Comparison of ENCODE assay signal across 9 mouse cellular contexts in genomic region chr17:29460119-29460505, GRCm38 (mm10). TPM values are rescaled to one million over a fixed set of nuclear protein-coding genes. Genes with fewer than 3 reads are reported as not detected.
A peak's percentile ranks its signal among the peaks of the same experiment; 100 is the strongest.
DNase-seq lines count a peak whose midpoint lies in the region; ATAC-seq lines count a peak whose summit lies in the region.
"Had no signal": no experiment of that assay in that cellular context is flagged by ENCODE, and none has a peak within 500 bp of the region (broad histone marks: within the 10 kb centered on the region; RNA-seq: fewer than 3 reads in every experiment).

No protein-coding gene starts in this region.

- peak overlapping the region; percentile 48; the same call in 1 of the 2 replicates for H3K4me2 ChIP-seq in hindbrain, embryonic 11.5 days (replicated peaks; ENCODE audit: low read depth, low read length)
- H3K4me2 ChIP-seq in midbrain, embryonic 11.5 days, result peak overlapping the region; percentile 51

- peak overlapping the region; percentile 94 for H3K27ac ChIP-seq in heart, embryonic 10.5 days
- peak overlapping the region; percentile 47 for H3K27ac ChIP-seq in hindbrain, embryonic 11.5 days (ENCODE audit: low read depth, low read length)
- H3K27ac ChIP-seq in midbrain, embryonic 11.5 days (ENCODE audit: low read depth, low read length), result peak overlapping the region; percentile 65

- 16% methylated on average over 5 of the region's 5 CpGs for WGBS in heart, embryonic 10.5 days
- 25% methylated on average over 5 of the region's 5 CpGs for WGBS in hindbrain, embryonic 11.5 days
- WGBS in midbrain, embryonic 11.5 days, result 22% methylated on average over 5 of the region's 5 CpGs

- H3K27me3 ChIP-seq in heart, embryonic 10.5 days (ENCODE audit: insufficient read depth, poor library complexity, severe bottlenecking), result no peaks in the 10 kb centered on the region
- H3K27me3 ChIP-seq in hindbrain, embryonic 11.5 days (ENCODE audit: control insufficient read depth, insufficient read depth, low read length), result no peaks in the 10 kb centered on the region
- no peaks in the 10 kb centered on the region for H3K27me3 ChIP-seq in midbrain, embryonic 11.5 days (ENCODE audit: control insufficient read depth, insufficient read depth, low read length)

- DNase-seq in heart, embryonic 10.5 days (ENCODE audit: low spot score), result no peak
- DNase-seq in heart, postnatal 25 days (ENCODE audit: low spot score), result no peak
- peak; percentile 68 for DNase-seq in Muller cell, postnatal 12 days (ENCODE audit: inconsistent ontology term)
- no peak for DNase-seq in hindbrain, embryonic 11.5 days (ENCODE audit: low spot score)
- no peak for DNase-seq in midbrain, embryonic 11.5 days (ENCODE audit: low spot score, missing footprints)
- no peak for DNase-seq in yolk sac, embryonic 10.5 days (ENCODE audit: low spot score)
- no peak for DNase-seq in ovary, postnatal 36 days (ENCODE audit: low spot score)

- H3K9me3 ChIP-seq in heart, embryonic 10.5 days, result no peaks in the 10 kb centered on the region
- no peaks in the 10 kb centered on the region for H3K9me3 ChIP-seq in hindbrain, embryonic 11.5 days (ENCODE audit: control insufficient read depth, low read length)
- H3K9me3 ChIP-seq in midbrain, embryonic 11.5 days (ENCODE audit: control insufficient read depth, low read length), result no peaks in the 10 kb centered on the region

- peak overlapping the region; percentile 50 for H3K4me3 ChIP-seq in heart, embryonic 10.5 days
- no peak overlapping the region for H3K4me3 ChIP-seq in hindbrain, embryonic 11.5 days (ENCODE audit: low read depth, low read length)
- peak overlapping the region; percentile 30; the same call in 1 of the 2 replicates for H3K4me3 ChIP-seq in midbrain, embryonic 11.5 days (ENCODE audit: low read depth, low read length)
- H3K4me3 ChIP-seq: erythroblast, embryonic 14.5 days had no signal

- H3K36me3 ChIP-seq in heart, embryonic 10.5 days, result no peaks in the 10 kb centered on the region
- H3K36me3 ChIP-seq in hindbrain, embryonic 11.5 days (ENCODE audit: control insufficient read depth, insufficient read depth, low read length), result no peaks in the 10 kb centered on the region
- H3K36me3 ChIP-seq in midbrain, embryonic 11.5 days (ENCODE audit: control insufficient read depth, insufficient read depth, low read length), result no peaks in the 10 kb centered on the region

- no peak for ATAC-seq in hindbrain, embryonic 11.5 days (ENCODE audit: low FRiP score)
- ATAC-seq in midbrain, embryonic 11.5 days (ENCODE audit: low FRiP score), result no peak
- no peak; the same call in 1 of the 2 replicates for ATAC-seq in cerebellum, adult (ENCODE audit: insufficient number of reproducible peaks, low FRiP score, low TSS enrichment)

- intact Hi-C loops in heart, postnatal 25 days (cut with DNase I), result no loop called here

- peak overlapping the region; percentile 25; the same call in 1 of the 2 replicates for H3K9ac ChIP-seq in hindbrain, embryonic 11.5 days (ENCODE audit: low read depth, low read length)
- peak overlapping the region; percentile 63 for H3K9ac ChIP-seq in midbrain, embryonic 11.5 days (ENCODE audit: low read length)

- peaks cover 83% of the 10 kb centered on the region for H3K4me1 ChIP-seq in heart, embryonic 10.5 days
- H3K4me1 ChIP-seq in hindbrain, embryonic 11.5 days (replicated peaks; ENCODE audit: control insufficient read depth, insufficient read depth, low read length), result peaks cover 16% of the 10 kb centered on the region
- H3K4me1 ChIP-seq in midbrain, embryonic 11.5 days (ENCODE audit: control insufficient read depth, insufficient read depth, low read length), result peaks cover 39% of the 10 kb centered on the region

RNA-seq across cellular contexts. Expression of gene Pim1, which starts 30.4 kb away (rescaled TPM):
- polyA plus RNA-seq in heart, embryonic 10.5 days (2016; fragmentation: Nextera tagmentation; extraction: Ambion mirVana), result 28.7 and 31.4 TPM in 2 replicates
- total RNA-seq in heart, postnatal 25 days (2021), result 10 to 100 TPM; 22.1 to 32.7 TPM
- polyA plus RNA-seq in hindbrain, embryonic 11.5 days (2014; fragmentation: Nextera tagmentation; extraction: Ambion mirVana), result 16.8 and 18.1 TPM in 2 replicates
- 16.0 and 19.7 TPM in 2 replicates for polyA plus RNA-seq in midbrain, embryonic 11.5 days (2014; fragmentation: Nextera tagmentation; extraction: Ambion mirVana)
